Mouse (Mus musculus) liver, embryonic 14 days (tissue): ENCODE measurements around the gene Lmln. TPM values are rescaled to one million over a fixed set of nuclear protein-coding genes. Genes with fewer than 3 reads are reported as not detected.

Experiments
- polyA plus RNA-seq: library from polyadenylated mRNA; depleted of rRNA; stranded (reverse); fragments of >200 nt; gene quantifications from 2 replicates; pipeline ENCODE4 v1.2.3, GENCODE M21; 2012; rRNA removed

The Lmln gene
- 0.76 and 0.92 TPM in 2 replicates for polyA plus RNA-seq

DNA sequence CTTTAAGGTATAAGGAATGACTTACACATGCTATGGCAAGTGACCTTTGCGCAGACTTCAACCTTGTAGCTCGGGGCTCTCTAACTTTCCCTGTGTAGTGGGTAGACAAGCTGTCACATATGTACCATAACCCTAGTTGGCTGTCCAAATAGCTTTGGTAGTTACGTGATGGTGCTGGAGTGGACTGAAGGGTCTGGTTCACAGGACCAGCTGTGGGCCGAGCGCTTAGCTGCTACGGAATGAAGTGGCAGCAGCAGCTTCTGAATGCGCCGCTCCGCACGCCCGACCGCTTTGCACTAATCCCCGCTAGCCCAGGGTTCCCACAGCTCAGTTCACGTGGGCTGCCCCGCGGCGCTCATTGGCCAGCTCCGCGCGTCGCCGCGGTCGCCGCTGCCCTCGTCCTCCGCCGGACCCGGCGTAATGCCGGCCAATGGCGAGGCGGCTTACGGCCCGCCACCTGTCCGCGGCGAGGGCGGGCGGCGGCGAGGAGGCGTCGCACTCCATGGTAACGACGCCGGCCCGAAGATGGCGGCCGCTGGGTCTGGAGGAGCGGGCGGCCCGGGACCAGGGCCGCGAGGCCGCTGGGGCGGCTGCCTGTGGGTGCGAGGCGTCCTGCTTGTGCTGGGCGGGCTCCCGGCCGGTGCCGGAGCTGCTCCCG lies at the start of gene Lmln:
TSS of gene Lmln (plus strand) at position 498 of the 658 bp plus-strand sequence.

DNA sequence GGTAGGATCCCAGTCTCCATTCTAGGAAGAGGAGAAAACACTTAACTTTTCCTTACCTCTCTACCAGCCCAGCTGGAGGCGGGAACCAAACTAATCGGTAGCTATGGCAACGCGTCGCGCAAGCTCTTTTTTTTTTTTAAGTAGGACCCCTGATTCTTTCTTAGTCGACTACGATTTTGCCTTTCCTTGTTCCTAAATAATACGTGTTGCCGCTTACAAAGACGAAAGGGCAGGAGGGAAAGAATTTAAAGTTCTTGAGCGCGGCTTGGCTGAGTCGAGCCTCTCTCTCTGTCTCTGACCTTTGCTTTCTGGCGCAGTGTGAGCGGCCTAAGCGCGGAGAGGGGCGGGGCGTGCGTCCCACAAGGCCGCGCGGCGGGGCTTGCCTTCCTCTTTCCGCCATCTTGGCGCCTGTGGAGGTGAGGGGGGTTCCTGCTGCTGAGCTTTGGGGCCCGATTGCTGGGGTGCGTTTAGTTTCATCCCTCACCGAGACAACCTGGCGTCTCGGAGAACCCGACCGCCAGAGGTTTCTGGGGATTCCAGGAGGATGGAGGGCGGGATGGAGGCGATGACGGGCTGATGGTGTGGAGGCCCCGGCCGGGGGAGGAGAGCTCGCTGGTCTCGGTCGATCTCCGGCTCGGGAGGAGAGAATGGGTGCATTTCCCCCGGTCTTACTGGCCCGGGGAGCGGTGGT lies 6.1 kb upstream of the Lmln start, which contains the start of the genes Iqcg and Rpl35a:
TSS of gene Iqcg (minus strand) at position 124 of the 691 bp plus-strand sequence.
TSS of gene Rpl35a (plus strand) at position 359 of the 691 bp plus-strand sequence.

Other genes with a start within 250 kb of the Lmln start
- 9.5 and 11.0 TPM in 2 replicates for gene Fyttd1, start 185.0 kb upstream of the Lmln start, polyA plus RNA-seq
- 4.3 and 4.8 TPM in 2 replicates for gene Rubcn, start 184.8 kb upstream of the Lmln start, polyA plus RNA-seq
- 6.4 and 7.4 TPM in 2 replicates for gene Lrch3, start 148.4 kb upstream of the Lmln start, polyA plus RNA-seq
- 0.14 and 0.18 TPM in 2 replicates for gene Iqcg, start 6.3 kb upstream of the Lmln start, polyA plus RNA-seq
- 1,006 and 1,009 TPM in 2 replicates for gene Rpl35a, start 6.1 kb upstream of the Lmln start, polyA plus RNA-seq
- 3.3 and 3.8 TPM in 2 replicates for gene Osbpl11, start 122.5 kb downstream of the Lmln start, polyA plus RNA-seq
- gene Snx4, start 188.9 kb downstream of the Lmln start, polyA plus RNA-seq: 7.0 and 8.8 TPM in 2 replicates